Mouse (Mus musculus): ENCODE results near the gene Pfn5. TPM values are rescaled to one million over a fixed set of nuclear protein-coding genes. Genes with fewer than 3 reads are reported as not detected.
"Not testable (repeated sequence)": the region's sequence is repeated elsewhere in the genome, so short reads cannot be mapped to it uniquely, and the experiment has no call there.

Gene Pfn5
- total and polyA plus RNA-seq, 3 experiments: not detected

DNA sequence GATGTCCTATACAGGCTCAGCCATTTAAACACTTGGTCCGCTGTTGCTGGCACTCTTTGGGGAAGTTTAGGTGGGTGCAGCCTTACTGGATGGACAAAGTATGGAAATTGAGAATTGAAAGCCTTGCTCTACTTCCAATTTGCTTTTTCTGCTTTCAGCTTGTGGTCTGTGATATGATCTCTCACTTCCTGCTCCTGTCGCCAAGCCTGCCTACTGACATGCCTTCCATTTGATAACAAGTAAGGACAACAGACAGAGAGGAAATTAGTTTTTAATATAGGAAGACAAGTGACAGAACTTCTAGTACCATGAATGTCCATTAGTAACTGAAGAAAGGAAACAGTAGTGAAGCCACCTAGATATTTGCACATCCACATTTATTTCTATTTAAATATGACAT is 32.7 kb upstream of the Pfn5 start:
- H3K4me1 ChIP-seq (ENCODE audit: control insufficient read depth in 1 of 2, insufficient read depth in 2 of 2): no peaks in the 10 kb centered on the region
- H3K9me3 ChIP-seq (replicated peaks; ENCODE audit: low read length): no peaks in the 10 kb centered on the region
- dilution Hi-C loops (cut with MboI; ENCODE audit: extremely low pct_ligation_motif_present, extremely low pct_unique_long_range_greater_than_20kb, low sequenced_read_pairs) (no loop called here), in situ Hi-C loops (cut with MboI; ENCODE audit: low pct_ligation_motif_present, low pct_unique_long_range_greater_than_20kb, low sequenced_read_pairs) (no loop called here)
- H3K27ac ChIP-seq (ENCODE audit: insufficient read depth, low read depth): no peak overlapping the region
- no peaks in the 10 kb centered on the region for H3K79me2 ChIP-seq (replicated peaks; ENCODE audit: control insufficient read depth, extremely low read depth, insufficient read depth, poor library complexity, severe bottlenecking)
- H3K36me3 ChIP-seq (replicated peaks in 1 of 2; ENCODE audit: control insufficient read depth in 1 of 2, insufficient read depth in 1 of 2, low read length in 1 of 2): no peaks in the 10 kb centered on the region
- no peak overlapping the region for H3K4me3 ChIP-seq (replicated peaks in 1 of 3; ENCODE audit: low read depth in 2 of 3, low read length in 2 of 3, poor library complexity in 1 of 3)
- H3K9ac ChIP-seq (ENCODE audit: insufficient read depth, low read depth): no peak overlapping the region
- no peak overlapping the region for H3K4me2 ChIP-seq (ENCODE audit: insufficient read depth, low read depth, poor library complexity, severe bottlenecking)
- no peaks in the 10 kb centered on the region for H3K27me3 ChIP-seq (replicated peaks)
- no peak for TF ChIP-seq USF2 (conservative IDR thresholded peaks at IDR 0.05; ENCODE audit: low read depth, low read length)
- no peak for TF ChIP-seq NELFE (IDR thresholded peaks at IDR 0.05; ENCODE audit: low read depth, low read length)
- no peak for TF ChIP-seq USF1 (IDR thresholded peaks at IDR 0.05; ENCODE audit: low read depth, low read length)
- TF ChIP-seq MAX (IDR thresholded peaks at IDR 0.05; ENCODE audit: low read length): no peak
- no peak for TF ChIP-seq E2F4 (IDR thresholded peaks at IDR 0.05; ENCODE audit: insufficient replicate concordance, low read depth, low read length)
- DNase-seq (ENCODE audit: extremely low read depth): no peak

GRCm38 (mm10) chrX:95535493-95535892 is 22.4 kb upstream of the Pfn5 start:
- H3K4me3 ChIP-seq (replicated peaks in 1 of 3; ENCODE audit: low read depth in 2 of 3, low read length in 2 of 3, poor library complexity in 1 of 3); H3K9me3 ChIP-seq (replicated peaks; ENCODE audit: low read length); in situ Hi-C loops (cut with MboI; ENCODE audit: low pct_ligation_motif_present, low pct_unique_long_range_greater_than_20kb, low sequenced_read_pairs); DNase-seq (ENCODE audit: extremely low read depth); H3K4me1 ChIP-seq (ENCODE audit: control insufficient read depth in 1 of 2, insufficient read depth in 2 of 2); H3K9ac ChIP-seq (ENCODE audit: insufficient read depth, low read depth); H3K27me3 ChIP-seq (replicated peaks); H3K36me3 ChIP-seq (replicated peaks in 1 of 2; ENCODE audit: control insufficient read depth in 1 of 2, insufficient read depth in 1 of 2, low read length in 1 of 2); H3K27ac ChIP-seq (ENCODE audit: insufficient read depth, low read depth); dilution Hi-C loops (cut with MboI; ENCODE audit: extremely low pct_ligation_motif_present, extremely low pct_unique_long_range_greater_than_20kb, low sequenced_read_pairs); H3K4me2 ChIP-seq (ENCODE audit: insufficient read depth, low read depth, poor library complexity, severe bottlenecking); H3K79me2 ChIP-seq (replicated peaks; ENCODE audit: control insufficient read depth, extremely low read depth, insufficient read depth, poor library complexity, severe bottlenecking): not testable (repeated sequence)

DNA sequence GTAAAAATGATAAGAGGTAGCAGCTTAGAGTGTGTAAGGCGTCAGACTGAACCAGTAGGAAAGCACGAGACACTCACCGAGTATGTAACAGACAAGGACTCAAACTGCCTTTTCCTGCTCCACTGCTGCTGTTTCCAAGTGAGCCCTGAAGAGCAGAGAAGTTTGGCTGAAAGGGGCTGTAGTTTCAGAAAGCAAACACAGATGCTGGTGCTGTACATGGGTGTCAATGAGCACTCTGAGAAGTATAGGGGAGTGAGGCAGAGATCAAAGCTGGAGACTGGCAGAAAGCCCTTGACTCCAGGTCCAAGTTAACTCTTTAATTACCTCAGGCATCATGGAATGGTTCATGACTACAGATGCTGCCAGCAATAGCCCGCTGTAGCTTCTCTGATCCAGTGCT is 3.6 kb upstream of the Pfn5 start:
- in situ Hi-C loops (cut with MboI; ENCODE audit: low pct_ligation_motif_present, low pct_unique_long_range_greater_than_20kb, low sequenced_read_pairs) (no loop called here), dilution Hi-C loops (cut with MboI; ENCODE audit: extremely low pct_ligation_motif_present, extremely low pct_unique_long_range_greater_than_20kb, low sequenced_read_pairs) (no loop called here)
- Histone ChIP-seq H3K4me3 (replicated peaks in 1 of 3; ENCODE audit: low read depth in 2 of 3, low read length in 2 of 3, poor library complexity in 1 of 3) (no peak overlapping the region), H3K9me3 (replicated peaks; ENCODE audit: low read length) (no peaks in the 10 kb centered on the region), H3K9ac (ENCODE audit: insufficient read depth, low read depth) (no peak overlapping the region), H3K4me1 (ENCODE audit: control insufficient read depth in 1 of 2, insufficient read depth in 2 of 2) (no peaks in the 10 kb centered on the region), H3K27ac (ENCODE audit: insufficient read depth, low read depth) (no peak overlapping the region), H3K36me3 (replicated peaks in 1 of 2; ENCODE audit: control insufficient read depth in 1 of 2, insufficient read depth in 1 of 2, low read length in 1 of 2) (no peaks in the 10 kb centered on the region), H3K4me2 (ENCODE audit: insufficient read depth, low read depth, poor library complexity, severe bottlenecking) (no peak overlapping the region), H3K27me3 (replicated peaks) (no peaks in the 10 kb centered on the region), H3K79me2 (replicated peaks; ENCODE audit: control insufficient read depth, extremely low read depth, insufficient read depth, poor library complexity, severe bottlenecking) (no peaks in the 10 kb centered on the region)
- no peak for DNase-seq (ENCODE audit: extremely low read depth)
- TF ChIP-seq PAX5 (IDR thresholded peaks at IDR 0.05; ENCODE audit: low read length) (no peak), HCFC1 (IDR thresholded peaks at IDR 0.05; ENCODE audit: low read depth, low read length) (no peak), TBP (conservative IDR thresholded peaks at IDR 0.05; ENCODE audit: low read depth, low read length) (no peak), USF1 (IDR thresholded peaks at IDR 0.05; ENCODE audit: low read depth, low read length) (no peak)

- H3K79me2 ChIP-seq (replicated peaks; ENCODE audit: control insufficient read depth, extremely low read depth, insufficient read depth, poor library complexity, severe bottlenecking): no peaks in the 10 kb centered on the region
- H3K9me3 ChIP-seq (replicated peaks; ENCODE audit: low read length): no peaks in the 10 kb centered on the region
- H3K9ac ChIP-seq (ENCODE audit: insufficient read depth, low read depth): no peak overlapping the region
- no peak for DNase-seq (ENCODE audit: extremely low read depth)
- no peak overlapping the region for H3K4me2 ChIP-seq (ENCODE audit: insufficient read depth, low read depth, poor library complexity, severe bottlenecking)
- in situ Hi-C loops (cut with MboI; ENCODE audit: low pct_ligation_motif_present, low pct_unique_long_range_greater_than_20kb, low sequenced_read_pairs) (no loop called here), dilution Hi-C loops (cut with MboI; ENCODE audit: extremely low pct_ligation_motif_present, extremely low pct_unique_long_range_greater_than_20kb, low sequenced_read_pairs) (no loop called here)
- no peaks in the 10 kb centered on the region for H3K4me1 ChIP-seq (ENCODE audit: control insufficient read depth in 1 of 2, insufficient read depth in 2 of 2)
- H3K27me3 ChIP-seq (replicated peaks): no peaks in the 10 kb centered on the region
- H3K36me3 ChIP-seq (replicated peaks in 1 of 2; ENCODE audit: control insufficient read depth in 1 of 2, insufficient read depth in 1 of 2, low read length in 1 of 2): no peaks in the 10 kb centered on the region
- TF ChIP-seq ZKSCAN1 (IDR thresholded peaks at IDR 0.05; ENCODE audit: borderline replicate concordance, low read depth, low read length) (no peak), POLR2A (IDR thresholded peaks at IDR 0.05; ENCODE audit: low read depth, low read length) (no peak), POLR2AphosphoS2 (IDR thresholded peaks at IDR 0.05; ENCODE audit: low read depth, low read length) (no peak), ELF1 (IDR thresholded peaks at IDR 0.05; ENCODE audit: low read depth, low read length) (no peak), NELFE (IDR thresholded peaks at IDR 0.05; ENCODE audit: low read depth, low read length) (no peak), ETS1 (conservative IDR thresholded peaks at IDR 0.05; ENCODE audit: low read depth, low read length) (no peak), GABPA (IDR thresholded peaks at IDR 0.05; ENCODE audit: insufficient replicate concordance, low read depth, low read length) (no peak), NRF1 (IDR thresholded peaks at IDR 0.05; ENCODE audit: low read depth, low read length) (no peak), HCFC1 (IDR thresholded peaks at IDR 0.05; ENCODE audit: low read depth, low read length) (no peak), MAZ (IDR thresholded peaks at IDR 0.05; ENCODE audit: low read depth, low read length) (no peak), TBP (conservative IDR thresholded peaks at IDR 0.05; ENCODE audit: low read depth, low read length) (no peak)
- no peak overlapping the region for H3K27ac ChIP-seq (ENCODE audit: insufficient read depth, low read depth)
- no peak overlapping the region for H3K4me3 ChIP-seq (replicated peaks in 1 of 3; ENCODE audit: low read depth in 2 of 3, low read length in 2 of 3, poor library complexity in 1 of 3)
Measured at GRCm38 (mm10) chrX:95600609-95601008, 42.7 kb downstream of the Pfn5 start.

All from CH12.LX (cell line).